Mouse (Mus musculus) heart, postnatal 0 days (tissue): ENCODE data around the gene Ttc19.

ENCODE experiments used
- CTCF ChIP-seq: IDR thresholded peaks from 2 replicates; pipeline ENCODE4 v1.5.1; 2016; ENCODE audit warnings: antibody characterized with exemption, control low read depth, low read depth
- EP300 ChIP-seq: IDR thresholded peaks from 2 replicates; pipeline ENCODE4 v1.6.1; 2016; ENCODE audit warnings: antibody characterized with exemption, low read depth

- TF ChIP-seq CTCF: no peak
- TF ChIP-seq EP300: no peak
Observed at GRCm38 (mm10) chr11:62281601-62281997, 326 bp downstream of the Ttc19 start.
